Mouse (Mus musculus): ENCODE results near the gene Slc16a5. TPM values are rescaled to one million over a fixed set of nuclear protein-coding genes. Genes with fewer than 3 reads are reported as not detected.

Gene Slc16a5
- 20.0 TPM for total RNA-seq (2023)

GRCm38 (mm10) chr11:115462243-115462891, at the start of gene Slc16a5:
Slc16a5 (plus strand) TSS chr11:115462474.

GRCm38 (mm10) chr11:115419531-115420237, 42.6 kb upstream of the Slc16a5 start, which contains the start of the genes Atp5h and Kctd2:
Atp5h (minus strand) TSS chr11:115419962.
Kctd2 (plus strand) TSS chr11:115420128.

GRCm38 (mm10) chr11:115439906-115440595, 22.2 kb upstream of the Slc16a5 start, which contains the start of gene Trim80:
Trim80 (plus strand) TSS chr11:115440545.

GRCm38 (mm10) chr11:115475025-115475757, 12.9 kb downstream of the Slc16a5 start, which contains the start of gene Armc7:
Armc7 (plus strand) TSS chr11:115475667.

GRCm38 (mm10) chr11:115491356-115492083, 29.2 kb downstream of the Slc16a5 start, which contains the start of gene Nt5c:
Nt5c (minus strand) TSS chr11:115491862.

GRCm38 (mm10) chr11:115514238-115514663, 52.0 kb downstream of the Slc16a5 start, which contains the start of gene Jpt1:
Jpt1 (minus strand) TSS chr11:115514387.

Other genes with a start within 250 kb of the Slc16a5 start
- 0.21 TPM for gene Grin2c, start 195.2 kb upstream of the Slc16a5 start, total RNA-seq (2023)
- 22.9 TPM for gene Fdxr, start 185.4 kb upstream of the Slc16a5 start, total RNA-seq (2023)
- gene Fads6, start 164.8 kb upstream of the Slc16a5 start, total RNA-seq (2023), result 2.3 TPM
- gene Otop2, start 155.3 kb upstream of the Slc16a5 start, total RNA-seq (2023), result not detected
- gene Ush1g, start 140.4 kb upstream of the Slc16a5 start, total RNA-seq (2023), result not detected
- not detected for gene Otop3, start 127.7 kb upstream of the Slc16a5 start, total RNA-seq (2023)
- gene Hid1, start 94.7 kb upstream of the Slc16a5 start, total RNA-seq (2023), result 33.8 TPM
- gene Cdr2l, start 80.6 kb upstream of the Slc16a5 start, total RNA-seq (2023), result 1.2 TPM
- 120 TPM for gene Mrpl58, start 58.7 kb upstream of the Slc16a5 start, total RNA-seq (2023)
- gene Atp5h, start 42.5 kb upstream of the Slc16a5 start, total RNA-seq (2023), result 235 TPM
- 51.3 TPM for gene Kctd2, start 42.3 kb upstream of the Slc16a5 start, total RNA-seq (2023)
- gene Trim80, start 21.9 kb upstream of the Slc16a5 start, total RNA-seq (2023), result 0.30 TPM
- gene Armc7, start 13.2 kb downstream of the Slc16a5 start, total RNA-seq (2023), result 29.3 TPM
- 114 TPM for gene Nt5c, start 29.4 kb downstream of the Slc16a5 start, total RNA-seq (2023)
- 166 TPM for gene Jpt1, start 51.9 kb downstream of the Slc16a5 start, total RNA-seq (2023)
- 212 TPM for gene Sumo2, start 73.8 kb downstream of the Slc16a5 start, total RNA-seq (2023)
- 61.5 TPM for gene Nup85, start 102.0 kb downstream of the Slc16a5 start, total RNA-seq (2023)
- gene Mrps7, start 141.5 kb downstream of the Slc16a5 start, total RNA-seq (2023), result 23.9 TPM
- 117 TPM for gene Gga3, start 141.6 kb downstream of the Slc16a5 start, total RNA-seq (2023)
- 79.5 TPM for gene Mif4gd, start 150.5 kb downstream of the Slc16a5 start, total RNA-seq (2023)
- 49.7 TPM for gene Slc25a19, start 165.8 kb downstream of the Slc16a5 start, total RNA-seq (2023)
- gene Grb2, start 246.1 kb downstream of the Slc16a5 start, total RNA-seq (2023), result 156 TPM